Mouse (Mus musculus) limb, embryonic 14.5 days (tissue): Measurements from ENCODE around the gene Zbtb1. TPM values are rescaled to one million over a fixed set of nuclear protein-coding genes. Genes with fewer than 3 reads are reported as not detected.

ENCODE experiments used
- ATAC-seq: fragments of 200-750 bp; cut with Nextera tagmentation; 2 replicates; pipeline ENCODE4 v1.8.0; 2017; ENCODE audit warnings: low read depth, moderate number of reproducible peaks, moderate TSS enrichment; ENCODE audit not compliant: low FRiP score
- DNase-seq: peaks from one replicate; pipeline ENCODE4 v3.0.0-alpha.2; 2015; ENCODE audit warnings: low spot score
- H3K27ac ChIP-seq: fragments of 300-500 bp; sonication (generic); replicated peaks from 2 replicates; pipeline ENCODE4 v1.5.1; 2014; ENCODE audit warnings: low read depth, mild to moderate bottlenecking, low read length, moderate library complexity, mixed read lengths
- H3K27me3 ChIP-seq: fragments of 300-500 bp; sonication (generic); 2 replicates; pipeline ENCODE4 v1.6.1; 2014; ENCODE audit warnings: low read length, mixed read lengths; ENCODE audit not compliant: control insufficient read depth, insufficient read depth
- H3K36me3 ChIP-seq: fragments of 300-500 bp; sonication (generic); 2 replicates; pipeline ENCODE4 v1.6.1; 2014; ENCODE audit warnings: mild to moderate bottlenecking, low read length, moderate library complexity, mixed read lengths; ENCODE audit not compliant: control insufficient read depth, insufficient read depth
- H3K4me1 ChIP-seq: fragments of 300-500 bp; sonication (generic); 2 replicates; pipeline ENCODE4 v1.6.1; 2014; ENCODE audit warnings: antibody characterized with exemption, low read length, mixed read lengths; ENCODE audit not compliant: control insufficient read depth, insufficient read depth
- H3K4me2 ChIP-seq: fragments of 300-500 bp; sonication (generic); replicated peaks from 2 replicates; pipeline ENCODE4 v1.6.1; 2014; ENCODE audit warnings: low read depth, mild to moderate bottlenecking, low read length, moderate library complexity; ENCODE audit not compliant: severe bottlenecking
- H3K4me3 ChIP-seq: fragments of 300-500 bp; sonication (generic); replicated peaks from 2 replicates; pipeline ENCODE4 v1.5.1; 2014; ENCODE audit warnings: low read length
- H3K9ac ChIP-seq: fragments of 300-500 bp; sonication (generic); 2 replicates; pipeline ENCODE4 v1.6.1; 2014; ENCODE audit warnings: mild to moderate bottlenecking, low read depth, low read length, moderate library complexity; ENCODE audit not compliant: severe bottlenecking
- H3K9me3 ChIP-seq: fragments of 300-500 bp; sonication (generic); 2 replicates; pipeline ENCODE4 v1.6.1; 2016; ENCODE audit warnings: low read length; ENCODE audit not compliant: control insufficient read depth
- POLR2A ChIP-seq: fragments of 200-500 bp; IDR thresholded peaks from 2 replicates; pipeline ENCODE4 v1.8.0; 2012; ENCODE audit warnings: inconsistent platforms, mild to moderate bottlenecking, moderate library complexity, borderline replicate concordance; ENCODE audit not compliant: insufficient read depth, insufficient read length; ENCODE audit errors: extremely low read depth
- WGBS: fragments of 180-500 bp; shearing (Covaris S2); extraction: QIAGEN DNeasy Blood & Tissue Kit; methylation state at CpG from one replicate; pipeline ENCODE4 v1.1.7; 2014; 5-methylcytosine and 5-hydroxymethylcytosine counted together
- polyA plus RNA-seq, 2 experiments: library from polyadenylated mRNA; depleted of rRNA in 1 of 2; stranded (reverse) in 1 of 2; unstranded in 1 of 2; fragments of >200 nt; fragmentation: Nextera tagmentation in 1 of 2; extraction: Ambion mirVana in 1 of 2; gene quantifications; 2 replicates each; pipeline versions ENCODE4 v1.2.1 to v1.2.3; 2012 to 2014

Zbtb1 gene
- 6.2 and 6.9 TPM in 2 replicates for polyA plus RNA-seq (2012; rRNA removed)
- 9.4 and 10.5 TPM in 2 replicates for polyA plus RNA-seq (2014; fragmentation: Nextera tagmentation; extraction: Ambion mirVana)

DNA sequence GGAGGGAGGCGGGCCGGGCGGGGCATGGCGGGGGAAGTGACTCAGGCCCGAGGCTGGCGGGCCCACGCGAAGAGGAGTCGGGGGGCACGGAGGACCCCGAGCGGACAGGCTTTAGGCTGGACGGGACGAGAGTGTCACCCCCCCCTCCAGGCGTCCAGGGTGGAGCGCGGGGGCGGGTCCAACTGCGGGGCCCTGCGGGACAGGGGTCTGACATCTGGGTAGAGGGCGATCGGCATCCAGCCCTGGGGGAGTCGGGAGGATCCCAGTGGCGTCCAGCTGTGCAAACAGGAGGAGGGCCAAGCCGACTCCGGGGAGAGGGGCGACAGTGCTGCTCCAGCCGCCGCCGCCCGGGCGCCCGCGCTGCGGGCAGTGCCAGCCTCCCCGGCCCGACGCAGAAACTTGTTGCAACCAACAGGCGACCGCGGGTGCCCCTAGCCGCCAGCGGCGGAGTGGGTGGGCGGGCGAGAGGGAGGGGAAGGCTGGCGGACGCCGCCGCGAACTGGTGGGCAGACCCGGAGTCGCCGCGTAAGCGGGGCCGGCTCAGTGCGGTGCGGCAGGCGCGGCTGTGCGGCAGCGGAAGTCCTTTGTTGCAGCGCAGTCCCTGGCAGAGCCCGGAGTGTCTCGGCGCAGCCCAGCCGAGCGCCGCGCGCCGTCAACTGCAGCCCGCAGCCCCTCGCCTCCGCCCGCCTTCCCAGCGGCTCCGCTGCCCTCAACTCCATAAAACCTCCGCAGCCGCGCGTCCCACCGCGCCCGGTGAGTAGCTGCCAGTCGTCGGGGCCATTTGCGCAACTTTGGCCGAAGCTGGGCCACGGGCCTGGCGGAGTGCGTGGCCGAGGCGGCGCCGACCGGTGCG lies at the start of gene Zbtb1:
TSS of gene Zbtb1 (plus strand) at position 289 of the 853 bp plus-strand sequence.
- Histone ChIP-seq H3K4me2 (peak within 1 kb of the TSS; percentile 83), H3K9me3 (no peaks in the 10 kb centered on the region), H3K27me3 (no peaks in the 10 kb centered on the region), H3K9ac (peak within 1 kb of the TSS; percentile 99), H3K36me3 (no peaks in the 10 kb centered on the region), H3K4me1 (peaks cover 40% of the 10 kb centered on the region), H3K27ac (peak within 1 kb of the TSS; percentile 100), H3K4me3 (peak within 1 kb of the TSS; percentile 96)
- peak; percentile 75; the same call in 1 of the 2 replicates for TF ChIP-seq POLR2A
- DNase-seq = peak; percentile 69
- WGBS = under 1% methylated on average over 52 of the region's 99 CpGs
- peak; percentile 45 for ATAC-seq

DNA sequence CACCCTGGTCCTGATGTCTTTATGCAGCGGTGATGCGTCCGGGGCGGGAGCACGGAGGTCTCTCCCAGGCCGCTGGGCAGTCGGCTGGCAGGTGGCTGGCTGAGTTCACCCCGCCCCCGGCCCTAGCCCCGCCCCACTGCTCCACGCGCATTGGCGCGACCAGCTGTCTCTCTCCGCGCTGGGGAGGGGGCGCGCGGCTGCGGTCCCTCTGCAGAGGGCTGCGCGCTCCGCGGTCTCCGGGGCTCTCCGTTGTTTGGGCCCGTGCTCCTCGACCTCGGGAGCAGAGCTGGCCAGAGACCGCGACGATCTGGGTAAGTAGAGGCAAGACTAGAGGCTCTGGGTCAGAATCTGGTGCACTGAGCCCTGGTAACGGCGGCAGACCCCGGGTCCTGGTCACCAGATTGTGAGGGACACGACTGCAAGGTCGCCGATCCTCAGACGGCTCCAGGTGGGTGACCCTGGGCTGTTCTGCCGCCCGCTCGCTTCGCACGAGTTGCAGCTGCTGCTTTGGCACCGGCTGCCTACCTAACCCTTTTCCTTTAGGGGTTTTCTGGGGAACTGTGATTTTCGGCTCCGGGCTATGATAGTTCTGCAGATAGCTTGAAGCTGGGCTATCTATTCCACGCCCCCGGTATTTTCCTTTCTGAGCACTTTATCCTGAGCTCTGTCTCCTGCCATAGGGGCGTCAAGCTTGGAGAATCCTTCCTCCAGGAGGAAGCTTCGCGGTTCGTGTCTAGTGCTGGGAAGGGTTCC lies 45.2 kb upstream of the Zbtb1 start, which contains the start of gene Akap5:
TSS of gene Akap5 (plus strand) at position 213 of the 753 bp plus-strand sequence.
- Histone ChIP-seq H3K4me2 (peak within 1 kb of the TSS; percentile 92), H3K36me3 (peaks cover 14% of the 10 kb centered on the region), H3K9ac (peak within 1 kb of the TSS; percentile 57), H3K9me3 (no peaks in the 10 kb centered on the region), H3K4me1 (0 out of 2 replicates have a peak, but pooled peaks cover 2% of the 10 kb centered on the region), H3K27ac (no peak within 1 kb of the TSS), H3K4me3 (peak within 1 kb of the TSS; percentile 48), H3K27me3 (no peaks in the 10 kb centered on the region)
- ATAC-seq (peak; percentile 93), DNase-seq (peak; percentile 50)
- 3% methylated on average over 37 of the region's 53 CpGs for WGBS
- 0 out of 2 replicates have a peak, but pooled peaks have one; percentile 53 for TF ChIP-seq POLR2A

DNA sequence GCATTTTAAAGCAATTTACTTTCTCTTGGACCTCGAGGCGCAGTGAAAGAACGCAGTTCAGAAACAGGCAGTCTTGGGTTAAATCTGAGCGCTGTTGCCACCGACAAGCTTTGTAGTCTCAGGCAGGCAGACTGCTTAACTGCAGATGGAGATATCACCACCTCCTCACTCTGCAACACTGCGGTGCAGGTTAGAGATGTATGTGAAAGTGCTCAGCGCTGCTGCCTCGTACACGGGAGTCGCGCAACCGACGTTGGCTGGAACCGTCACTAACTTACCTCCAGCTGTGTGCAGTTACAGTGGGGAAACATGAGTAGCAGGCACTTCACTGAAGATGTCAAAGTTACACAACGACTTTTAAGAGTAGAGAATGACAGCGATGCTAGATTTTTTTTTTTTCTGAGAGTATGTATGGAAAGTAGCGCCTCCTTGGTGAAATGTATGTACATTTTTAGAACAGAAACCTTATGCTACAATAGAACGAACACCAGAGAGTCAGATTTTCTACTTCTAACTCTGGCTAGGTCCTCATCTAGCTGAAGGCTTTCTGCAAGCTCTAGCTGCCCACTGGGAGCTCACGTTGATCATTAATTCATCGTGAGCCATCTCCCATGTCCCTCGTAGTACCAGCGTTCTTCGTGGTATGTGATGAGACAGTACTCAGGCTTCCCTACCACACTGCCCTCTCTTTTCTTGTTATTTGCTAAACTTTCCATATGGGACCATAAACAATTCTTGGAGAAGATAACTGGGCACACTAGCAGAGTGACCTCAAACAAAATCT lies 43.4 kb upstream of the Zbtb1 start:
- Histone ChIP-seq H3K9me3 (no peaks in the 10 kb centered on the region), H3K4me1 (0 out of 2 replicates have a peak, but pooled peaks cover 2% of the 10 kb centered on the region), H3K27me3 (no peaks in the 10 kb centered on the region), H3K4me2 (no peak overlapping the region), H3K4me3 (no peak overlapping the region), H3K36me3 (peaks cover under 1% of the 10 kb centered on the region; the same call in 1 of the 2 replicates), H3K27ac (no peak overlapping the region), H3K9ac (no peak overlapping the region)
- no peak for TF ChIP-seq POLR2A
- DNase-seq (no peak), ATAC-seq (no peak)
- WGBS = 86% methylated on average over 23 of the region's 23 CpGs

DNA sequence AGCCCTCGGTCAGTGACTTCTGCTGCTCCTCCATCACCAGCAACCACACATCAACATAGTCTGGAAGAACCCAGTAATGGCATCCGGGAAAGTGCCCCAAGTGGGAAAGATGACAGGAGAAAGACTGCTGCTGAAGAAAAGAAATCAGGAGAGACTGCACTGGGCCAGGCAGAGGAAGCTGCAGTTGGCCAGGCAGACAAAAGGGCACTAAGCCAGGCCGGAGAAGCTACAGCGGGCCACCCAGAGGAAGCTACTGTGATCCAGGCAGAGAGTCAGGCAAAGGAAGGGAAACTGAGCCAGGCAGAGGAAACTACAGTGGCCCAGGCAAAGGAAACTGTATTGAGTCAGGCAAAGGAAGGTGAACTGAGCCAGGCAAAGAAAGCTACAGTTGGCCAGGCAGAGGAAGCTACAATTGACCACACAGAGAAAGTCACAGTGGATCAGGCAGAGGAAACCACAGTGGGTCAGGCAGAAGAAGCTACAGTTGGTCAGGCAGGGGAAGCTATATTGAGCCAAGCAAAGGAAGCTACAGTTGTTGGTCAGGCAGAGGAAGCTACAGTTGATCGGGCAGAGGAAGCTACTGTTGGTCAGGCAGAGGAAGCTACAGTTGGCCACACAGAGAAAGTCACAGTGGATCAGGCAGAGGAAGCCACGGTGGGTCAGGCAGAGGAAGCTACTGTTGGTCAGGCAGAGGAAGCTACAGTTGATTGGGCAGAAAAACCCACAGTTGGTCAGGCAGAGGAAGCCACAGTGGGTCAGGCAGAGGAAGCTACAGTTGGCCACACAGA lies 41.3 kb upstream of the Zbtb1 start:
- 88% methylated on average over 6 of the region's 6 CpGs for WGBS
- H3K9ac ChIP-seq = no peak overlapping the region
- DNase-seq = no peak
- 0 out of 2 replicates have a peak, but pooled peaks cover 2% of the 10 kb centered on the region for H3K4me1 ChIP-seq
- no peaks in the 10 kb centered on the region for H3K9me3 ChIP-seq
- TF ChIP-seq POLR2A = no peak
- H3K36me3 ChIP-seq = no peaks in the 10 kb centered on the region
- no peak overlapping the region for H3K4me3 ChIP-seq
- no peak overlapping the region for H3K27ac ChIP-seq
- ATAC-seq = no peak
- H3K4me2 ChIP-seq = no peak overlapping the region
- no peaks in the 10 kb centered on the region for H3K27me3 ChIP-seq
